Mouse (Mus musculus) cerebellum, postnatal 10 days (tissue): ENCODE data around the gene Dzip1.

Experiments used
- DNase-seq, 2 experiments: peaks; one replicate each; pipeline ENCODE4 v3.0.0; 2021; ENCODE audit warnings: mixed read lengths in 2 of 2

Dzip1 gene

DNA sequence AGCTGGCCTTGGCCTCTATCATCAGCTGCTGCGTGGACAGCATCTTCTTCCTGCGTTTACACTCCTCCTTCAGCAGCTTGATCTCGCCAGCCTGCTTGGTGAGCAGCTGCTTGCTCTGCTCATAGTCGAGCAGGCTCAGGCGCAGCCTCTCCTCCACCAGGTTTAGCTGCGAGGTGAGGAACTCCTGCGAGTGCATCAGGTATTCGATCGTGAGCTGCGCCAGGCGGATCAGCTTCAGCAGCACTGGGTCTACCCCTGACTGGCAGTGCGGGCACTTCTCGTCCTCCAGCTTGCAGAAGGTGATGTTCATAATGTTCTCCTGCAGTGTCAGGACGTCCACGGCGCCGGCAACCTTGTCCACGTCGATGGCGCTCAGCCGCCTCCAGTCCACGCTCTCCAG lies 3.0 kb downstream of the Dzip1 start:
- DNase-seq = peak in 1 of 2 experiments; percentile 34

DNA sequence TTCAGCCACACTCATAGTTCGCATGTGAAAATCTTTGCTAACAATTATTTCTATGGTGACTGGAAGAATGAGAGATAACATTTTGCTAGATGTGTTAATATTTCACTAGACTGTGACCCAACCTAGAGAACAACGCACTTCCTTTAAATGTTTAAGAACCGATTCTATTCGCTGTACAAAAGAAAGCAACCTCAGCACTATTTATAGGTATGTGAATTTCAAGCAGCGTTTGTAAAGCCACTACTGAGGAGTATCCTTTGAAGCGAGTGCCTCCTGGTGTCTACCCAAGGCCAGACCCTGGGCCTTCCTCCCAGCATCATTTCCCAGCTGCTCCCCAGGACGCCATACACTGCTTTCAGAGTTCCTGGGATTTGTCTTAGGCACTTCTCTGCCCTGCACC lies 4.6 kb downstream of the Dzip1 start:
- DNase-seq = no peak

DNA sequence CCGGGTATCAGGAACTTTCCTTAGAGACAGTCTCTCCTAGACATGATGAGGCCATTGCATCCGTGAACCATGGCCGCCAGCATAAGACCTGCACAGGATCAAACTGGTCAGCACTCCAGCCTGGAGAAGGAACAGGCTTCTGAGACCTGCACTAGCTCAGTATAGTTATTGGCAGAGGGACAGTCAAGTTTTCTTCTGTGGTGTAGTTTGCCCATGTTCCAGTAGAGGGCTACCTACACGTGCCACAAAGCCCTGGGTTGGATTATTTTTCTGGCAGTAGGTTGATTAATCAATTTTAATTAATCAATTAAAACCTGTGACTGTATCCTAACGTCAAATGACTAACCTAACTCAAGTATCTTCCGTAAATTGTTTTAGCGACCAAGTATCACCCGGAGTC lies 6.2 kb downstream of the Dzip1 start:
- DNase-seq = peak; percentile 48 to 58

DNA sequence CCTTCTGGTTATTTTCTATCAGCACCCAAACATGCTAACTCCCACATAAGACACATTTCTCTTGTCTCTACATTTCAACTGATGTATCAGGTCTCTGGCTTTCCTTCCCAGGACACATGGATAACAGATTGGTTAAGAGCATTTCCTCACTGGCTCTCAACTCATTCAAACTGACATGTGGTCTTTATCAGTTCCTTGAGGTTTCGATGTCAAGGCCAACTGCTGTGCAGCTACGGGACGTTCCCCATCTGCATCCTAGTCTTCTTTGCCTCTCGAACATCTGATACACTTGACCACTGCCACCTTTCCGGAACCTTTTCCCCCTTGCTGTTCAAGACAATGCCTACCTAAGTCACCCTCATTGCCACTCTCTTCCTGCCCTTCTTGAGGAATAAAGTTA lies 11.6 kb downstream of the Dzip1 start:
- no peak for DNase-seq

DNA sequence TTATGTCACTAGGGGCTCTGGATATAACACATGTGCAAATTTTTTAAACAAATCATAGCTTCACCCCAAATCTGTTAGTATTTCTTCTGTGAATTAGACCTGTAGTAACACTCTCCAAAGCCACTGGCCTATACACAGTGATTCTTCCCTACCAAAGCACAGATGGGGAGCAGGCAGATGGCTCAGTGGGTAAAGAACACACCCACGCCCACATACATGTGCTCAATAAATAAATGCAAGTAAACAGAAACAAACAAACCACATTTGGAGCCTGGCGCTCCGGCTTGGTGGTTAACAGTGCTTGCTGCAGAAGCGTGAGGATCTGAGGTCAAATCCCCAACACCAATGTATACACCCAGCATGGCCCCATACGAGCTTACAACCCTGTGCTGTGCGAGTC lies 13.7 kb downstream of the Dzip1 start:
- no peak for DNase-seq

DNA sequence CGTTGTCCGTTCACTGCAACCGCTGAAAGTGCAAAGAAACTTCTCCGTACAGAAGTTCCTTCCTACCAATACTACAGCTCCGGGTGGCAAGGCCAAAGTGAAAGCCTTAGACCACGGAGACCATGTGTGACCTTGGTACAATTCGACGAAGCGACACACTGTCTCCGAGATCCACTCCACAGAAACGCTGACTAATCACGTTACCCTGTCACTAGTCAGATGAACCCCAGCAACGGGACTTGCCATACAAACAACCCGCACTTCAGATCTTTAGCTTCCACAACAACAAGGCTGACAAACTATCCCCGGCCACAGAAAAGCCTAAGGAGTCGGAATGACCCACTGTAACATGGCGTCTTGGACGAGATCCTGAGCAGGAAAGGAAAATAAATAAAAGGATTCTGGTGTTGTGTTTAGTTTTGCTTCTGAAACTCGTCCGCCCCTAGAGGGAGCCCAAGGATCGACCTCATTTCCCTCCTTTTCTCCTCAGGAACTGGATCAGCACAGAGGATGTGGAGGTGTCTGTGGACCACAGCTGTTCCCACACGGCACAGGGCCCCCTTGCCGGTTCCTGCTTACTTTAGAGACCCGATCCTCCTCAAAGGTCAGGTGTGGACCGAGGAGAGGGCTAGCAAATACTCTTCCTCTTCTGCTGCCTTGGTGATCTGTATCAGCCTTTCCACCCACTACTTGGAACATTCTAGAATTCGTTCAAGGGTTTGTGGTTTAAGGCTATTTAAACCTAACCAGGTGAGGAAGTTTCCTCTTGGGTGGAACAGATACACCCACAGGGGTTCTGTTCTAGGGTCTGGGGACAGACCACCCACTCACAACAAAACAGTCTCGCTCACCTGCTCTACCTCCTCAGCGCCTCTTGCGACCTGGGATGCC lies 14.7 kb downstream of the Dzip1 start:
- DNase-seq = peak; percentile 74 to 77

DNA sequence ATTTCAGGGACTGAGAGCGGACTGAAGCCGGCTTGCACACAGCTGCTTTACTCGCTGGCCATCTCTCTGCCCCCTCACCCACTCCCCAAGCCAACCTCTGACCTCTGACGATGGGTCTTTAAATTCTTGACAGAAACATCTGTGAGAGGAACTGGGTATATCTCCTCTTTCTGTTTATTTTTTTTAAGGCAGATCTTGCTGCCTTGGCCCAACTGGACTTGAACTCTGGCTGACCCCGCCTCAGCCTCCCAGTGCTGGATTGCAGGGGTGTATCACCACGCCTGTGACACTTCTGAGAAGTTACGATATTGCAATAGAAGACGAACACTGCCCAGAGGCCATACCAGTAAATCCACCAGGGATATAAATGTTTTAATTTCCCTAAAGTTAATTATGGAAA lies 15.4 kb downstream of the Dzip1 start:
- no peak for DNase-seq

DNA sequence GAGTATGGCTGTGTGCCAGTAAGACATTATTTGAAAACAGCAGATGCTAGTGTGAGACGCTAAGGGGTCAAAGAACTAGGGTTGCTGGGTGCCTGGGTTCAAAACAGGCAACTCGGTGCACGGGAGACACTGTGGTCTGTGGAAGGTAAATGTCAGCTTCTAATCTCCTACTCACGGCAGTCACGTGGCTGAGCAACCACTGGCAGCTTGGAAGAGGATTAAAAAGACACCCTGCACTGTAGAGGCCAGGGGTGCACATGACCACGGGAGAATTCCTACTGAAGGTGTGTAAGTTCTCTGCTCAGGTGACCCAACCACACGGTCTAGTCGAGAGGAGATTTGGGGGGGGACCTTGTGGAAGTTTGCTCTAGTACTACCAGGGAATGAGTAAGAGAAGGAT lies 17.7 kb downstream of the Dzip1 start:
- DNase-seq = no peak

DNA sequence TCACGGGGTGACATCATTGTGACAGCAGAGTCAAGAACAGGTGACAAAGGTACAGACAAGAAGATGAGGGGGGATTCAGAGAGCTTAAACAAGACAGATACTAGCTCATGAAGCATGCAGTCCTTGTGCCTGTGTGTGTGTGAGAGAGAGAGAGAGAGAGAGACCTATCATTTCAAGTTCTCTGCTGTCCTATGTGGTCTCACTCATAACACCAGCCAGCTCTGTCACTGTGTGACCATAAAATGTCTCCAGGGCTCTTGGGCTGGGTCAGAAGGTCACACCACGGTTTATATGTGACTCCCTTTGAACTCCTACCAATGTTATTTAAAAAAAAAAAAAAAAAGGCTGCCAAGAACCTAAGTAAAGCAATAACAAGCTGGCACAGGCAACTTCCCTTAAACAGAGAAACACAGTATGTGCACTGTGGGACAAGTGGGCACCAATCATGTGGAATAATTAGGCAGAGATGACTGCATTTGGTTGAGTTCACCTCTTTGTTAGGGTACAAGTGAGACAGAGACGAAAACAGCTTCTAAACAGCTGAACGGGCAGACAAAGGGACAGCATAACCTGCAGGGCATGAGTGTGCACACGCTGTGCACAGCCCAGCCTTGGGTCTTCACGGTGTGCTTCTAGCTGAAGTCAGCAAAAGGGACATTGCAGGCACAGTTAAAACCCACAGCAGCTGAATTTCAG lies 21.2 kb downstream of the Dzip1 start:
- DNase-seq = peak; percentile 19 to 26

DNA sequence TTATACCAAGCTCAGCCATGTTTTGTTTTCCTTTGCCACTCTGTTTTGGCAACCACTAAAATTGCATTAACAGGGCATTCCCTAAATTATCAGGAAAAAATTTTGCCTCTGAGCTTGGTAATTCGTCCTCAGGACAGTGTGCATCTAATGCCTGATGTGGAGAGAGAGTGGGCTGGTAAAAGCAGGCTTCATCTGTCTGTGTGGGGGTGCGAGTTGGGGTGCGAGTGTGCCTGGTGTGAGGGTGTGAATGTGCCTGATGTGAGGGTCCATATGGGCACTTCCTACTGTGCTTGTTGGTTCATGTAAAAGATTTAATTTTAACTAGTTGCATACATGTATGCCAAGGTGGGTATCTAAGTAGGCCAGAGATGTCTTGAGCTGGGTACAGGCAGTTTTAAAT lies 21.9 kb downstream of the Dzip1 start:
- DNase-seq = no peak

DNA sequence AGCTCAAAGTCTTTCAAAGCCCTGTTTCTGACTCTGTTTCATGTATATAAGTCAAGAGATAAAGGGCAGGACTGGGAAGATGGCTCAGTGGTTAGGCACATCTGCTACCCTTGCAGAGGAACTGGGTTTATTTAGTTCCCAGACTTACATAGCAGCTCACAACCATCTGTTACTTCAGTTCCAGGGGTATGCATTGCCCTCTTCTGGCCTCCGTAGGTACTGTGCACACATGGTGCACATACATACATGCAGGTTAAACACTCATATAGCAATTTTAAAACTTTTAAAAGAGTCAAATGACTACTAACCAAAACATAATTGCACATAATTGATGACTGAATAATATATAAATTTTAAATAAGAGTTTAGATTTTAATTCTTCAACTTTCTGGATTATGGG lies 24.3 kb downstream of the Dzip1 start:
- DNase-seq = no peak

DNA sequence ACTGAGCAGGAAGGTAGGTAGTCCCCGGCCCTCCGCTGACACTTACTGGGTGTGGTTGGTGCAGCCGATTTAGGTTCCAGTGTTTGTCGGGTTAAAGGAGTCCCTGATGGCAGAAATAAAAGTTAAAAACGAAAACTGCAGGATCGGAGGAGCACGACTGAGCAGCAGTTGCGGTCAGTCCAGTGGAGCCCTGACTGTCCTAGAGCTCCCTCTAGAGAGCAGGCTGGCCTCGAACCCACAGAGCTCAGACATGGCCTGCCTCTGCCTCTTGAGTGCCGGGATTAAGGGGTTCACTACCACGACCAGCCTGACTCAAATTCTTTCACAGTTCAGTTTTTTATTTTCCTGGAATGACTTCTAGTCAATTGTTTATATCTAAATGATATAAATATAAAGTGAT lies 25.3 kb downstream of the Dzip1 start:
- no peak for DNase-seq

DNA sequence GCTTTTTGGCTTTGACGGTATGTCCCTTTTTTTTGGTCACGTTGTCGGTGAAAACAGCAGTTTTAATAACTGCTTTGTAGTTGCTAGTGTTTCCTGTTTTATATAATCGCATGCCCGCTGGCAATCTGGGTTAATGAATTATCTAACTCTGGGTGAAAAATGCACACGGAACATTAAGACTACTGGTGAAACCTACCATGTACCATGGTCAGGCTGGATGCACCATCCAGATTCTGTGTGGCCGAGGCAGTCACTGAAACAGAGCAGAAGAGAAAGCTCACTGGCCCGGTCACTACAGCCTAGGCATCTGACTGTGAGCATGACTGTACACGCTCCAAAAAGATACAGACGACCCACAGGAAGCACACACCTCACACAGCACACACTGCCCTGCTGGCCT lies 29.6 kb downstream of the Dzip1 start:
- DNase-seq = no peak

DNA sequence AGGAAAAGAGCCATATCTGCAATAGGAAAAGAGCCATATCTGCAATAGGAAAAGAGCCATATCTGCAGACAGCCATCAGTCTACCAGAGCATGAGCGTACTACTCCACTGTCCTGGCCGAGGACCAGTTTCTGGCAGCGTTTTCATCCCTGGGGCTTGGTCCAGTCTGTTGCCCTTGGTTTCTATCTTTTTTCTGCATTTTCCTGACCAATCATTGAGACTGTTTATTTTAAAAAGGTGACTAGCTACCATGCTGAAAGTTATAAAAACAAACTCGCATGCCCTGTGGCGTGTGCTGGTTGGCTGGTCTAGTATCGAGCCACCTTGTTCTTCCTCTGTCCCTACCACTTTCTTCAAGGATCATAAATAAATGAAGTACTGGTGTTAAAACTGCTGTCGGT lies 30.0 kb downstream of the Dzip1 start:
- peak; percentile 61 to 73 for DNase-seq

DNA sequence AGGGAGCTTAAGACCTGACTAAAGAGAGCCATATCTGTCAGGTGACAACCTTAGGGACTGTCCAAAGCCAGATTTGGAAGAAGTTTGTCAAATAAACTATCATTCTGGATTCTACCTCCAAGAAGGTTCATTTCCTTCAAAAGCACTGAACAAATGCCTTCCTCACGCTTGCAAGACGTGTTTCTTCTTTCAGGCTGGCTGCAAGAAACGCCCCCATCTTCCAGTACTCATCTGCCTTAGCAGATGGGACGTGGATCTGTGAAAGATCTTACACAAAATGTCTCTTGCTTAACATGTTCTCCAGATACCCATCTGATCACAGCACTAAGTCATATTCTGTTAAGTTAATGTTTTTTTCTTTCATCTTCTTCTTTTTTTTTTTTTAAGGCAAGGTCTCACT lies 35.2 kb downstream of the Dzip1 start:
- DNase-seq = no peak

DNA sequence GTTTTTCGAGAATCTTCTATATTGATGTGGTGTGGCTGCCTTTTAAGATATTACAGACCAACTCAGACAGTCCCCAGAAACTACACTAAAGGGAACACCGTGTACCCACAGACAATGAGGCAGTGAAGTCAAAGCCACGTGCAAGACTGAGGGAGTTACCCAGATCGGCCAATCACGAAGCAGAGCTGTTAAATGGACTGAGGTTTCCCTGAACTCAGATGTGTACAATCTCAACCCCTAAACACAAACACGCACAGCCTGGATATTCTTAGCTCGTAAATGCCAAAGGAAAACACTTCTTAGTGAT lies 41.1 kb downstream of the Dzip1 start:
- DNase-seq = no peak

DNA sequence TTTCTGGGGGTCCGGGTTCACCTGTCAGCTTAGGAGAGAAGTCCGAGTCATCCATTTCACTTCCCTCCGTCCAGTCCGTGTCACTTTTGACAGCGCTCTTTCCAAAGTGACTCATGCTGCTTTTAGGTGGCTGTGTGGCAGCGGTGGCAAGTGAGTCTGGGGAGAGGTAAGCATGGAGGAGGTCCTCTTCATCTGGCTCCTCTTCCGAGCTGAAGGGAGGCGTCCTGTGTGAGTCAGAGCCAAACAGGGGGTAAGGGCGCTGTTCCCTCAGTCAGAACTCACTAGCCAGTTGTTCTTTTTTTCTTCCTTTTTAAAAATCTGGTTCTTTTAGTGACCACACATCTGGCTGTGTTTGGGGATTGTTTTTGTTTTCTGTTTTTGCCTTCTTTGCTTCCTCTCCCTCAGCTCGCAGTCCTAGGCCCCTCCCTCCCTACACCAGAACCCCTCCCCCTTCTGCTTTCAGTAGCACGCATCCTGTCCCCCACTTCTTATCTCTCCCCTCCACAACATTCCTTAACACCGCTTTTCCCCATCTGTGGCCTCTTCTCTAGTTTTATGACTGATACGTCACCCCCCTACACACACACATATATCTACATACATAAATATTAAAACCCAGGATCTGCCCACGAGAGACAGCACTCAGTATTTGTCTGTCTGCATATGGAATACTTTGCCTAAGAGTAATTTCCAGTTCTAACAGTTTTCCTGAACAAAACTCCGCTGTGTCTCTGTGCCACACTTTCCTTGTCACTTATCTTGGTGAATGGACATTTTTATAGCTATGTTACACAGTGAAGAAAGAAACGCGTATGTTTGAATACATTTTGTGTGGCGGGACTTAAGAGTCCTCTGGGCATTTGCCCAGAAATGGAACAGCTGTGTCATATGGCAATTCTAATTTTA lies 41.7 kb downstream of the Dzip1 start:
- no peak for DNase-seq

DNA sequence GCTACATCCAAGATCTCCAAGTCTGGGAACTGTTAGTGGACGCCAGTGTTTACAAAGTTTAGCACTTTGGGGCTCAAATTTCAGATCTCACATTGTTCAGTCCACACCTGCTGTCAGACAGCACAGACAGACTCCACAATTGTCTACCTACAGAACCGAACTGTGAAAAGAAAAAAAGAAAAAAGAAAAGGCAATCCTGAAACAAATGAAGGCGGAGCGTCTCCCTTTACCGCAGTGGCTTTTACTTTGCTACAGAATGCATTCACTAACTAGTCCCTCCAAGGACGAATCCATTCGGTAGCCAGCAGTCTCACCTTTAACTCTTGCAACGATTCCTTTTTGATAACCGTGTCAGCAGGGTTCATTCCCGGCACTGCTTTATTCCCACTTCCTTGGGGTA lies 44.6 kb downstream of the Dzip1 start:
- DNase-seq = no peak

DNA sequence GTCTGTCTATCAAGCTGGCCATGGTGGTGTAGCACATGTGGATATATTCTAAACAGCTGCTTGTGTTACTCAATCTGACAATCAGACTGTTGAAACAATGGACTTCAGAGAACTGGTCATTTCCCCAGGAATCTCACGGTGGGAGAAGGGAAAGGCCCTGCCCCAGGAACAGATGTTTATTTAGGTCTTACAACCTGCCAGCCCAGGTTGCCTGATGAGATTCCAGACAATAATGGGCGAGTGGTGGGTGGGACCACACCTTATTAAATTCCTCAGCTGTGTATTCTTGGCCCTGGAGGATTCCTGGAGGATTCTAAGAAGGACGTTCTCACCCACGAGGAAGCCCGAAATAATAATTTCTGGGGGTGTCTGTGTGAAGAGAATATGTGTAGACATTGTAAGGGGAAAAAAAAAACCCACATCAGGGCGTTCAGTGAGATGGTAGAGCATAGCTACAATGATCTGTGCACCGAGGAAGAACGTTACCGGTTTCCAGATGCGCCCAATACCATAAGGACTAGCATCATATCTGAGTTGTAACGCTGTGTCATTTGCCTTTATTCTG lies 46.8 kb downstream of the Dzip1 start:
- DNase-seq = no peak

DNA sequence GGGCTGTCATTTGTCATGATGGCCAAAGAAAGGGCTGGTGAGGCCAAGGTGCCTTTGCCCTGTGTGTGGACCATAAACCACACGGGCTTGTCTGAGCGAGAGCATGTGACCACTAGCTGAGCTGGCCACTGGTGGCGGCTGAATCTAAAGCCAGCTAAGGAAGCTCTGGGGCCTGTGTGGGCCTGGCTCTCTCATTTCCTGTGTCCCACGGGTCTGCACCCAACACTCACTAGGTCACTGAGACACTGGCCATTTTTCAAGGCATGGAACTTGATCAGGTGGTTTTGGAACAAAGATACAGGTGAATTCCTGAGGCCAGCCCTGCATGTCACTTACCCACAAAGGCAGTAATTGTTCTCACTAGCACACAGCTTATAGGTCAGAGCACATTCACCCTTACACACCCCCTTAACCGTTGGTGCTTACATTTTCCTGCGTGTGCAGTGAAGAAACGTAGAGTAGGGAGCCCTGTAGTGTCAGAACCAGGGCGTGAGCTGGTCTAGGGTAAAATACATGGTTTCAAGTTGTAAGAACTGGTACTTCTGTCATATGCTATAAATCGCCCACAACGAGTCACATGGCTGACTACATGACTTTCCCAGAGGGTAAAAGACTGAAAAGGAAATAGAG lies 50.4 kb downstream of the Dzip1 start:
- no peak for DNase-seq

DNA sequence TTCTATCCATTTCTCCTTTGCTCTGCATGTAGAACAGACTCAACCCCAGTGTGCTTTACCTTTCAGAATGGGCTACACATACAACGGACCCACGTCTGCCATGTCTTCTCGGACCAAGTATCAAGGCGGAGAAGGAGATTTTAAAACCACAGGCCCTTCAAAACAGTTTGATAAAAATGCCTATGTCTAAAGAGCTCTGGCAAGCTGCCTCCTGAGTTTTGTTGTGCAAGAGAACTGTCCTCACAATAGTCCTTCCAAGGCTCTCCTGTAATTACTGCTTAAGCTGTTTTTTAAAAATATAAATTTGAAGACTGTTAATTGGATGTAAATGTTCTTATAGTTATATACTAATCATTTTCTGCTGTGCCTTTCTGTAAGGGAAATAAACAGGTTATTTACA lies 51.1 kb downstream of the Dzip1 start:
- DNase-seq = no peak

DNA sequence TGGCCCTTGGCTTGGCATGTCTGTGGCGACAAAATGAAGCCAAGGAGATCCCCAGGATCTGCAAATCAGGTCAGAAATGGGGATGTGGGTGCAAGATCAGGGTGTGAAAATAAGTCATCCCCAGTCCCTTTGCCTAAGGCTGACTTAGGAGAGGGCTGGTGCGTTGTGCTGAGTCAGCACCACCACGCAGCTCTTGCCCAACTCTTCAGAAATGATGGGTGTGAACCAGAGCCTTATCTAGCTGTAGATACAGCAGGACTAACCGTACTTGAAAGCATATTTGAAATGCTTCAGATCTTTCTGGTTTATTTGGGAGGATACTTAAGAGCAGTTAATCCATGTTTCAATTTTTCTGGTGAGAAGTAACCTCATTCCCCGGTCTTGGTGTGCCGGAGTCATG lies 55.5 kb downstream of the Dzip1 start:
- DNase-seq = no peak
